Comparison of ENCODE assay signal across 8 mouse cellular contexts in genomic region chr11:79704318-79705150, GRCm38 (mm10).
DNase-seq lines count a peak whose midpoint lies in the region; ATAC-seq and TF ChIP-seq lines count a peak whose summit lies in the region.

No protein-coding gene starts in this region.

- WGBS in forebrain, postnatal 0 days = 4% methylated on average over 60 of the region's 61 CpGs
- WGBS in lung, embryonic 16.5 days = under 1% methylated on average over 58 of the region's 61 CpGs

- peaks cover 32% of the 10 kb centered on the region for H3K36me3 ChIP-seq in G1E (replicated peaks)
- H3K36me3 ChIP-seq in forebrain, postnatal 0 days (ENCODE audit: insufficient read depth) = 0 out of 2 replicates have a peak, but pooled peaks cover 5% of the 10 kb centered on the region
- H3K36me3 ChIP-seq in lung, embryonic 16.5 days (ENCODE audit: control insufficient read depth, insufficient read depth, low read length) = no peaks in the 10 kb centered on the region

- DNase-seq in G1E (ENCODE audit: low spot score) = peak; percentile 78
- DNase-seq in cerebellum, adult 18-20 months = peak; percentile 93 to 96
- DNase-seq in forebrain, postnatal 0 days = peak; percentile 97
- peak; percentile 88 for DNase-seq in layer of hippocampus, adult 9-10 months (ENCODE audit: low spot score)
- peak; percentile 100 for DNase-seq in ovary, postnatal 10 days (ENCODE audit: low spot score)
- peak; percentile 91 to 98 for DNase-seq in thymus, postnatal 10 days (ENCODE audit: low spot score in 2 of 2)

- H3K4me1 ChIP-seq in G1E (ENCODE audit: insufficient read depth, low read depth, low read length) = peaks cover 27% of the 10 kb centered on the region
- peaks cover 8% of the 10 kb centered on the region for H3K4me1 ChIP-seq in forebrain, postnatal 0 days (ENCODE audit: insufficient read depth)
- peaks cover 11% of the 10 kb centered on the region for H3K4me1 ChIP-seq in lung, embryonic 16.5 days (replicated peaks; ENCODE audit: control insufficient read depth, insufficient read depth, low read length)

- H3K9me3 ChIP-seq in G1E (replicated peaks) = no peaks in the 10 kb centered on the region
- no peaks in the 10 kb centered on the region for H3K9me3 ChIP-seq in forebrain, postnatal 0 days (ENCODE audit: low read length)
- no peaks in the 10 kb centered on the region for H3K9me3 ChIP-seq in lung, embryonic 16.5 days (ENCODE audit: control insufficient read depth, low read length)

- H3K9ac ChIP-seq in forebrain, postnatal 0 days = peak overlapping the region; percentile 93
- peak overlapping the region; percentile 95 for H3K9ac ChIP-seq in lung, embryonic 16.5 days (ENCODE audit: low read length)

- H3K27me3 ChIP-seq in G1E (ENCODE audit: insufficient read depth, low read length) = peaks cover 7% of the 10 kb centered on the region
- H3K27me3 ChIP-seq in forebrain, postnatal 0 days (ENCODE audit: insufficient read depth, low read length) = no peaks in the 10 kb centered on the region; the same call in 1 of the 2 replicates
- no peaks in the 10 kb centered on the region; the same call in 1 of the 2 replicates for H3K27me3 ChIP-seq in lung, embryonic 16.5 days (ENCODE audit: control insufficient read depth, insufficient read depth, low read depth, low read length)

- H3K4me2 ChIP-seq in forebrain, postnatal 0 days (ENCODE audit: low read depth) = peak overlapping the region; percentile 52
- peak overlapping the region; percentile 81 for H3K4me2 ChIP-seq in lung, embryonic 16.5 days (ENCODE audit: low read depth, low read length)

- peak overlapping the region; percentile 97 for H3K27ac ChIP-seq in forebrain, postnatal 0 days (ENCODE audit: low read depth, low read length)
- peak overlapping the region; percentile 98 for H3K27ac ChIP-seq in lung, embryonic 16.5 days (ENCODE audit: low read length)

- ATAC-seq in G1E (ENCODE audit: extremely low read depth, insufficient number of reproducible peaks, low FRiP score, poor library complexity, severe bottlenecking) = peak; percentile 58
- ATAC-seq in forebrain, postnatal 0 days = peak; percentile 93
- peak; percentile 72 to 89 for ATAC-seq in hematopoietic stem cell, adult 5-6 weeks (replicated peaks in 1 of 2; ENCODE audit: insufficient read depth in 1 of 2, low FRiP score in 2 of 2, low TSS enrichment in 1 of 2, low read depth in 1 of 2, poor library complexity in 2 of 2, severe bottlenecking in 2 of 2)
- peak; percentile 97 for ATAC-seq in lung, embryonic 16.5 days (ENCODE audit: low read depth)

- no peak for TF ChIP-seq CTCF in G1E (IDR thresholded peaks at IDR 0.05; ENCODE audit: low read depth, low read length)
- TF ChIP-seq CTCF in forebrain, postnatal 0 days (IDR thresholded peaks at IDR 0.05; ENCODE audit: low read depth) = 0 out of 2 replicates have a peak, but pooled peaks have one; percentile 2

- H3K4me3 ChIP-seq in G1E (ENCODE audit: low read depth, low read length) = peak overlapping the region; percentile 95
- H3K4me3 ChIP-seq in forebrain, postnatal 0 days (ENCODE audit: low read depth, low read length) = peak overlapping the region; percentile 89
- peak overlapping the region; percentile 86 for H3K4me3 ChIP-seq in lung, embryonic 16.5 days (ENCODE audit: low read length)

Comparison
In these comparisons a context has a peak if more than half of its experiments do, and no peak if none do; other contexts are left out.
1. Peak in every context shown above with its lines: DNase-seq, ATAC-seq, H3K4me3 ChIP-seq and H3K27ac ChIP-seq.